Comparison of ENCODE assay signal across 24 mouse cellular contexts in genomic region chr2:35069124-35069523, GRCm38 (mm10). TPM values are rescaled to one million over a fixed set of nuclear protein-coding genes. Genes with fewer than 3 reads are reported as not detected.
"Had no signal": no experiment of that assay in that cellular context is flagged by ENCODE, and none has a peak within 500 bp of the region (broad histone marks: within the 10 kb centered on the region; RNA-seq: fewer than 3 reads in every experiment).

No protein-coding gene starts in this region.

- H3K27ac ChIP-seq: liver, embryonic 14.5 days; midbrain, embryonic 10.5 days; midbrain, embryonic 12.5 days; neural tube, embryonic 13.5 days; neural tube, embryonic 15.5 days had no signal

- H3K4me2 ChIP-seq: lung, embryonic 14.5 days; midbrain, embryonic 12.5 days; neural tube, embryonic 13.5 days; neural tube, embryonic 15.5 days had no signal

- H3K4me3 ChIP-seq: midbrain, embryonic 10.5 days; midbrain, embryonic 12.5 days; myocyte; neural tube, embryonic 13.5 days; neural tube, embryonic 15.5 days had no signal

- H3K27me3 ChIP-seq: midbrain, embryonic 12.5 days; neural tube, embryonic 13.5 days; neural tube, embryonic 15.5 days had no signal

- H3K36me3 ChIP-seq: midbrain, embryonic 10.5 days; midbrain, embryonic 12.5 days; neural tube, embryonic 13.5 days; neural tube, embryonic 15.5 days had no signal

- H3K9ac ChIP-seq: liver, embryonic 14.5 days; lung, embryonic 14.5 days; midbrain, embryonic 12.5 days; neural tube, embryonic 13.5 days; neural tube, embryonic 15.5 days had no signal

- H3K4me1 ChIP-seq: midbrain, embryonic 10.5 days; midbrain, embryonic 12.5 days; neural tube, embryonic 13.5 days; neural tube, embryonic 15.5 days had no signal

- DNase-seq: lung, adult 18-20 months; lung, embryonic 14.5 days; lung, postnatal 4 days; midbrain, embryonic 14.5 days; retina, postnatal 1 day; right cerebral cortex, adult 18-20 months; right cerebral cortex, postnatal 25 days; right cerebral cortex, postnatal 4 days; spleen, adult 18-20 months; thymus, adult 18-20 months; thymus, postnatal 25 days; thymus, postnatal 4 days had no signal

- ATAC-seq: midbrain, embryonic 16.5 days had no signal

RNA-seq across cellular contexts. Expression of gene Hc, which starts 7.9 kb away (rescaled TPM):
- total RNA-seq: megakaryocyte, adult 5-6 weeks; megakaryocyte-erythroid progenitor cell, adult 5-6 weeks had no signal
- polyA plus RNA-seq: myocyte; neural tube, embryonic 11.5 days; neural tube, embryonic 13.5 days; small intestine, adult 2 months; stomach, embryonic 14.5 days had no signal

RNA-seq across cellular contexts. Expression of gene AI182371, which starts 32.2 kb away (rescaled TPM):
- polyA plus RNA-seq: lung, embryonic 14.5 days; neural tube, embryonic 11.5 days had no signal
